Mouse (Mus musculus): ENCODE results near the gene Pdzk1.

DNA sequence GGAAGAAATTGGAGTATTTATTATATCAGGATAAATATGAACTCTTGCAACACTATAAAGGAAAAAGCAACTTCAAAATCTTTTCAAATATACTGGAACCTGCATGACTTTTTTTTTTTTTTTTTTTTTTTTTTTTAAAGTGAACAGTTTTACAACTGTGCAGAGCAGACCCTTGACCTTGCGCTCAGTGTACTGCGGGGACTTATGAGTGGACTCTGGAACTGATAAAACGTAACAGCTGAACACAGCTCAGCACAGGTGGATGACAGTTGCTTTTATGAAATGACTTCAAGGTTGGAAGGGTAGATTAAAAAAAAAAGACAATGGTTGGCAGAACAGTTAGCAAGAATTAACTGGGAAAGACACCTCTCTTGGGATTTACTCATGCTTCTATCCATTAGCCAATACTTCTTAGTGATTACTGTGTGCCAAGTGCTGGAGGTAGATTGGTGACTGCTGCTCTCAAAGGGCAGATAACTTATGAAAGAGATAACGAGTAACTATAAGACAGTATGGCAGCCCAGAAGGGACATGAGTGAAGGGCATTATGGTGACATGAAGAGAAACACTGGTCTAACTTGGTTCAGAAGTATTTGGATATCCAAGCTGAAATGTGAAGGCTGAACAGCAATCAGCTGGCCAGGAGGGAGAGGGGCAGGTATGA lies 73.4 kb downstream of the Pdzk1 start:
- TF ChIP-seq CTCF (IDR thresholded peaks at IDR 0.05; ENCODE audit: insufficient read depth, low read length) (no peak), POLR2A (IDR thresholded peaks at IDR 0.05; ENCODE audit: borderline replicate concordance, extremely low read depth, low read depth, low read length) (no peak)

Measured in lung, adult 2 months (tissue).